29 mouse cellular contexts compared by ENCODE assay signal in genomic region chr6:134434866-134435390, GRCm38 (mm10). TPM values are rescaled to one million over a fixed set of nuclear protein-coding genes. Genes with fewer than 3 reads are reported as not detected.
A peak's percentile ranks its signal among the peaks of the same experiment; 100 is the strongest.
DNase-seq lines count a peak whose midpoint lies in the region; TF ChIP-seq lines count a peak whose summit lies in the region.
"Had no signal": no experiment of that assay in that cellular context is flagged by ENCODE, and none has a peak within 500 bp of the region (broad histone marks: within the 10 kb centered on the region; RNA-seq: fewer than 3 reads in every experiment).

No protein-coding gene starts in this region.

- H3K27me3 ChIP-seq in MEL (ENCODE audit: control insufficient read depth in 1 of 2, insufficient read depth in 2 of 2, low read length in 2 of 2) (no peaks in the 10 kb centered on the region), myocyte (ENCODE audit: control insufficient read depth, insufficient read depth, insufficient read length) (no peaks in the 10 kb centered on the region)
- H3K27me3 ChIP-seq: hindbrain, embryonic 12.5 days; hindbrain, embryonic 15.5 days; intestine, embryonic 15.5 days had no signal

- peak overlapping the region; percentile 62 for H3K9ac ChIP-seq in MEL (ENCODE audit: control insufficient read depth, low read depth, low read length, poor library complexity, severe bottlenecking)
- H3K9ac ChIP-seq: forebrain, postnatal 0 days; hindbrain, embryonic 12.5 days; hindbrain, embryonic 15.5 days; intestine, embryonic 15.5 days had no signal

- no peak for DNase-seq in layer of hippocampus, adult 2 months (ENCODE audit: low spot score in 2 of 2)
- no peak for DNase-seq in layer of hippocampus, postnatal 25 days (ENCODE audit: extremely low spot score in 1 of 2, low spot score in 1 of 2)
- peak; percentile 92 for DNase-seq in MEL (ENCODE audit: low read depth, low spot score)
- peak; percentile 39 for DNase-seq in c-Kit-positive CD71-positive TER-119-negative erythroid progenitor cells, embryonic 14.5 days (ENCODE audit: low read depth)
- no peak for DNase-seq in kidney, adult 8-10 months
- DNase-seq in testis, postnatal 10 days (ENCODE audit: low spot score): no peak
- DNase-seq: adrenal gland, adult 2 months; adrenal gland, postnatal 25 days; cerebellum, adult 11 months; cerebellum, adult 2 months; cerebellum, adult 9-11 months; cerebellum, postnatal 25 days; forebrain, postnatal 0 days; gastrocnemius, adult 2 months; gastrocnemius, postnatal 14 days; heart, adult 11 months had no signal

- H3K36me3 ChIP-seq in MEL (ENCODE audit: control insufficient read depth in 1 of 2, insufficient read depth in 2 of 2, low read length in 2 of 2) (peaks cover 0 to 25% of the 10 kb centered on the region in 2 experiments; a peak in 2 of 4 replicates), myocyte (ENCODE audit: control insufficient read depth, insufficient read depth) (no peaks in the 10 kb centered on the region)
- H3K36me3 ChIP-seq: hindbrain, embryonic 12.5 days; hindbrain, embryonic 15.5 days; intestine, embryonic 15.5 days had no signal

- TF ChIP-seq POLR2A in MEL (IDR thresholded peaks at IDR 0.05; ENCODE audit: control insufficient read depth in 1 of 2, insufficient read depth in 1 of 2, low read depth in 1 of 2, low read length in 2 of 2, poor library complexity in 1 of 2): no peak
- TF ChIP-seq POLR2A in myocyte (IDR thresholded peaks at IDR 0.05; ENCODE audit: insufficient read length, low read depth): no peak

- TF ChIP-seq CTCF in layer of hippocampus, adult 2 months (conservative IDR thresholded peaks at IDR 0.05): no peak
- no peak for TF ChIP-seq CTCF in MEL (IDR thresholded peaks at IDR 0.05 in 2 of 3, conservative IDR thresholded peaks at IDR 0.05 in 1 of 3; ENCODE audit: control insufficient read depth in 1 of 3, insufficient read depth in 1 of 3, low read depth in 2 of 3, low read length in 3 of 3, poor library complexity in 1 of 3, severe bottlenecking in 1 of 3)

- H3K4me1 ChIP-seq in MEL (ENCODE audit: control insufficient read depth in 1 of 2, insufficient read depth in 2 of 2, low read length in 2 of 2): peaks cover 3 to 45% of the 10 kb centered on the region in 2 experiments

- no peak overlapping the region for H3ac ChIP-seq in myocyte (ENCODE audit: control insufficient read depth, insufficient read length)

- peak; percentile 95 to 96 for TF ChIP-seq EP300 in MEL (IDR thresholded peaks at IDR 0.05; ENCODE audit: low read depth in 1 of 2, low read length in 2 of 2)

- H3K27ac ChIP-seq in layer of hippocampus, adult 2 months: peak overlapping the region; percentile 23; the same call in 1 of the 2 replicates
- H3K27ac ChIP-seq in MEL (ENCODE audit: control insufficient read depth, low read depth, low read length): peak overlapping the region; percentile 98
- H3K27ac ChIP-seq: gastrocnemius, adult 2 months; hindbrain, embryonic 12.5 days; hindbrain, embryonic 15.5 days; intestine, embryonic 15.5 days had no signal

- no peak overlapping the region for H3K4me3 ChIP-seq in layer of hippocampus, adult 2 months
- peak overlapping the region; percentile 40 to 64 for H3K4me3 ChIP-seq in MEL (ENCODE audit: control insufficient read depth in 1 of 2, insufficient read depth in 1 of 2, low read depth in 2 of 2, low read length in 2 of 2)
- no peak overlapping the region for H3K4me3 ChIP-seq in myocyte
- H3K4me3 ChIP-seq: gastrocnemius, adult 2 months; hindbrain, embryonic 12.5 days; hindbrain, embryonic 15.5 days; intestine, embryonic 15.5 days had no signal

- no peak for TF ChIP-seq RAD21 in MEL (IDR thresholded peaks at IDR 0.05; ENCODE audit: low read depth, low read length)

- H3K9me3 ChIP-seq in MEL (replicated peaks; ENCODE audit: insufficient read depth, low read length): no peaks in the 10 kb centered on the region
- H3K9me3 ChIP-seq: hindbrain, embryonic 12.5 days; hindbrain, embryonic 15.5 days; intestine, embryonic 15.5 days had no signal

- H3K79me2 ChIP-seq in MEL (ENCODE audit: control insufficient read depth, insufficient read depth, low read length, poor library complexity) (no peaks in the 10 kb centered on the region), myocyte (ENCODE audit: control insufficient read depth, insufficient read depth) (no peaks in the 10 kb centered on the region)

- peak overlapping the region; percentile 18 for H3K4me2 ChIP-seq in myocyte (ENCODE audit: low read depth)
- H3K4me2 ChIP-seq: heart, embryonic 11.5 days; hindbrain, embryonic 12.5 days; hindbrain, embryonic 15.5 days; intestine, embryonic 15.5 days had no signal

TF ChIP-seq in MEL, 35 proteins besides CTCF, POLR2A, EP300 and RAD21 (continues in another document):
- peak; percentile 64; the same call in 1 of the 2 replicates for TF ChIP-seq BHLHE40 (IDR thresholded peaks at IDR 0.05; ENCODE audit: borderline replicate concordance, low read depth, low read length)
- peak; percentile 93 for TF ChIP-seq SIN3A (IDR thresholded peaks at IDR 0.05; ENCODE audit: low read length)
- TF ChIP-seq ZNF384 (IDR thresholded peaks at IDR 0.05; ENCODE audit: low read depth, low read length): peak; percentile 63
- TF ChIP-seq NELFE (IDR thresholded peaks at IDR 0.05; ENCODE audit: low read depth, low read length): no peak
- no peak for TF ChIP-seq NRF1 (IDR thresholded peaks at IDR 0.05; ENCODE audit: insufficient read depth, low read depth, low read length, poor library complexity, severe bottlenecking)
- TF ChIP-seq MYC (IDR thresholded peaks at IDR 0.05; ENCODE audit: low read depth, low read length): peak; percentile 69; the same call in 1 of the 2 replicates
- TF ChIP-seq MYB (IDR thresholded peaks at IDR 0.05; ENCODE audit: low read depth, low read length): 0 out of 2 replicates have a peak, but pooled peaks have one; percentile 34
- TF ChIP-seq TBP (IDR thresholded peaks at IDR 0.05; ENCODE audit: low read depth, low read length): 0 out of 2 replicates have a peak, but pooled peaks have one; percentile 35
- no peak for TF ChIP-seq ZC3H11A (IDR thresholded peaks at IDR 0.05; ENCODE audit: low read depth, low read length)
- peak; percentile 76 for TF ChIP-seq RCOR1 (IDR thresholded peaks at IDR 0.05; ENCODE audit: low read depth, low read length)
- TF ChIP-seq GATA1 (IDR thresholded peaks at IDR 0.05; ENCODE audit: low read depth, low read length): peak; percentile 97
- TF ChIP-seq MAX (IDR thresholded peaks at IDR 0.05; ENCODE audit: low read length): no peak
- no peak for TF ChIP-seq CHD2 (IDR thresholded peaks at IDR 0.05; ENCODE audit: low read length)
- TF ChIP-seq TAL1 (IDR thresholded peaks at IDR 0.05; ENCODE audit: low read length): peak; percentile 81
- peak; percentile 90 for TF ChIP-seq ETS1 (IDR thresholded peaks at IDR 0.05; ENCODE audit: low read depth, low read length)
- 0 out of 2 replicates have a peak, but pooled peaks have one; percentile 58 for TF ChIP-seq MXI1 (IDR thresholded peaks at IDR 0.05; ENCODE audit: low read depth, low read length)
- no peak for TF ChIP-seq ZMIZ1 (IDR thresholded peaks at IDR 0.05; ENCODE audit: low read depth, low read length)
- TF ChIP-seq TCF12 (IDR thresholded peaks at IDR 0.05; ENCODE audit: low read depth, low read length): peak; percentile 95
- TF ChIP-seq USF1 (IDR thresholded peaks at IDR 0.05; ENCODE audit: low read depth, low read length): peak; percentile 29; the same call in 1 of the 2 replicates

TF ChIP-seq in myocyte, 11 proteins besides CTCF, POLR2A, EP300 and RAD21:
- TF ChIP-seq USF1 (IDR thresholded peaks at IDR 0.05; ENCODE audit: low read depth): no peak
- TF ChIP-seq TCF12 (IDR thresholded peaks at IDR 0.05; ENCODE audit: insufficient read depth, poor library complexity, severe bottlenecking): no peak
- TF ChIP-seq SRF (IDR thresholded peaks at IDR 0.05; ENCODE audit: control insufficient read depth, insufficient read length, low read depth): no peak
- TF ChIP-seq CEBPB (IDR thresholded peaks at IDR 0.05; ENCODE audit: insufficient read depth, poor library complexity, severe bottlenecking): no peak
- TF ChIP-seq E2F4 (IDR thresholded peaks at IDR 0.05; ENCODE audit: insufficient read depth): no peak
- no peak for TF ChIP-seq MAX (IDR thresholded peaks at IDR 0.05; ENCODE audit: low read depth)
- TF ChIP-seq TCF3 (IDR thresholded peaks at IDR 0.05; ENCODE audit: insufficient read length, low read depth): no peak
- TF ChIP-seq MYOG (IDR thresholded peaks at IDR 0.05; ENCODE audit: control insufficient read depth in 1 of 3, insufficient read depth in 1 of 3, insufficient read length in 2 of 3, low read depth in 2 of 3): no peak
- TF ChIP-seq MYOD1 (IDR thresholded peaks at IDR 0.05; ENCODE audit: control insufficient read depth in 1 of 3, insufficient read length in 2 of 3, low read depth in 2 of 3): no peak
- no peak for TF ChIP-seq POLR2AphosphoS2 (IDR thresholded peaks at IDR 0.05; ENCODE audit: insufficient read length, low read depth)
- TF ChIP-seq REST (IDR thresholded peaks at IDR 0.05; ENCODE audit: insufficient read depth, insufficient read length): no peak

RNA-seq across cellular contexts. Expression of gene Bcl2l14, which starts 38.8 kb away (rescaled TPM):
- total RNA-seq in layer of hippocampus, adult 2 months (2021): not detected
- total RNA-seq in layer of hippocampus, postnatal 25 days (2021): not detected
- total RNA-seq in MEL (2012; rRNA removed): 0.65 and 1.0 TPM in 2 replicates
- polyA plus RNA-seq in MEL (2012; ENCODE audit: insufficient read depth in 1 of 2, insufficient read length in 2 of 2, low read depth in 1 of 2, low replicate concordance in 2 of 2, missing spikeins in 1 of 2): 1 to 10 TPM in 1 of 2 experiments, not detected in 1; 1.4 TPM
- 0.04 TPM for polyA plus RNA-seq in myocyte (2012; fragmentation: generic; extraction: Trizol)
- total RNA-seq: adrenal gland, adult 2 months; forebrain, postnatal 0 days; gastrocnemius, adult 2 months; gastrocnemius, postnatal 14 days; gastrocnemius, postnatal 4 days; heart, adult 8-10 months; heart, postnatal 25 days had no signal
- polyA plus RNA-seq: adrenal gland, adult 2 months; brain, embryonic 14.5 days; C2C12; cerebellum, adult 2 months; forebrain, embryonic 14.5 days; forebrain, postnatal 0 days; frontal cortex, adult 2 months; heart, postnatal 0 days had no signal

Comparison
In these comparisons a context has a peak if more than half of its experiments do, and no peak if none do; other contexts are left out.
1. DNase-seq: peak in MEL (single experiment) and c-Kit-positive CD71-positive TER-119-negative erythroid progenitor cells, embryonic 14.5 days (single experiment); none in layer of hippocampus, adult 2 months (0 of 2), layer of hippocampus, postnatal 25 days (0 of 2), kidney, adult 8-10 months (0 of 2) and testis, postnatal 10 days (single experiment).
2. H3K4me3 ChIP-seq: peak in MEL (2 of 2); none in layer of hippocampus, adult 2 months (single experiment) and myocyte (single experiment).